Mouse (Mus musculus) urinary bladder, adult 2 months (tissue): ENCODE measurements around the gene Tmem150a. TPM values are rescaled to one million over a fixed set of nuclear protein-coding genes. Genes with fewer than 3 reads are reported as not detected.
A peak's percentile ranks its signal among the peaks of the same experiment; 100 is the strongest.

Source experiments
- DNase-seq: peaks from one replicate; pipeline ENCODE4 v3.0.0; 2022; ENCODE audit warnings: low spot score
- polyA plus RNA-seq: library from polyadenylated mRNA; depleted of rRNA; stranded (reverse); fragments of >200 nt; gene quantifications from 2 replicates; pipeline ENCODE4 v1.2.3, GENCODE M21; 2012

The Tmem150a gene
- polyA plus RNA-seq, 1 experiment: 26.6 TPM

GRCm38 (mm10) chr6:72373184-72373583 is 17.9 kb downstream of the Tmem150a start:
- no peak for DNase-seq

- DNase-seq: no peak
Observed at GRCm38 (mm10) chr6:72374206-72374605, 19.0 kb downstream of the Tmem150a start.

GRCm38 (mm10) chr6:72374820-72375563 is 19.7 kb downstream of the Tmem150a start:
- no peak for DNase-seq

GRCm38 (mm10) chr6:72378510-72379234 is 23.4 kb downstream of the Tmem150a start:
- DNase-seq: no peak

- no peak for DNase-seq
Observed at GRCm38 (mm10) chr6:72379377-72380130, 24.3 kb downstream of the Tmem150a start.

GRCm38 (mm10) chr6:72380131-72380770 is 25.0 kb downstream of the Tmem150a start, which contains the start of gene Vamp5:
TSS of gene Vamp5 (minus strand) at chr6:72380468.
- peak; percentile 82 for DNase-seq

- DNase-seq: no peak
Observed at GRCm38 (mm10) chr6:72382494-72382893, 27.2 kb downstream of the Tmem150a start.

- DNase-seq: no peak
Observed at GRCm38 (mm10) chr6:72383142-72383820, 28.0 kb downstream of the Tmem150a start.

- no peak for DNase-seq
Observed at GRCm38 (mm10) chr6:72383952-72384351, 28.7 kb downstream of the Tmem150a start.

GRCm38 (mm10) chr6:72385258-72385657 is 30.0 kb downstream of the Tmem150a start:
- DNase-seq: no peak

GRCm38 (mm10) chr6:72386561-72386960 is 31.3 kb downstream of the Tmem150a start:
- no peak for DNase-seq

GRCm38 (mm10) chr6:72387816-72388215 is 32.6 kb downstream of the Tmem150a start:
- DNase-seq: no peak

- DNase-seq: no peak
Observed at GRCm38 (mm10) chr6:72388266-72388665, 33.0 kb downstream of the Tmem150a start.

- DNase-seq: no peak
Observed at GRCm38 (mm10) chr6:72388791-72389329, 33.6 kb downstream of the Tmem150a start.

- peak; percentile 45 for DNase-seq
Observed at GRCm38 (mm10) chr6:72389471-72389940, 34.3 kb downstream of the Tmem150a start.

GRCm38 (mm10) chr6:72389941-72390771 is 34.9 kb downstream of the Tmem150a start, which contains the start of gene Vamp8:
TSS of gene Vamp8 (minus strand) at chr6:72390703.
- peak; percentile 76 for DNase-seq

- no peak for DNase-seq
Observed at GRCm38 (mm10) chr6:72390795-72391521, 35.7 kb downstream of the Tmem150a start.

- no peak for DNase-seq
Observed at GRCm38 (mm10) chr6:72392341-72392740, 37.1 kb downstream of the Tmem150a start.

GRCm38 (mm10) chr6:72396837-72397251 is 41.6 kb downstream of the Tmem150a start:
- DNase-seq: no peak
